Mouse (Mus musculus) liver, embryonic 12.5 days (tissue): ENCODE results near the gene Grik5. TPM values are rescaled to one million over a fixed set of nuclear protein-coding genes. Genes with fewer than 3 reads are reported as not detected.

ENCODE experiments used
- ATAC-seq: fragments of 200-750 bp; cut with Nextera tagmentation; 2 replicates; pipeline ENCODE4 v1.8.0; 2017; ENCODE audit warnings: moderate number of reproducible peaks, mild to moderate bottlenecking, moderate library complexity
- H3K27ac ChIP-seq: fragments of 300-500 bp; sonication (generic); 2 replicates; pipeline ENCODE4 v1.5.1; 2016; ENCODE audit warnings: mild to moderate bottlenecking
- H3K27me3 ChIP-seq: fragments of 300-500 bp; sonication (generic); replicated peaks from 2 replicates; pipeline ENCODE4 v1.6.1; 2016; ENCODE audit warnings: mild to moderate bottlenecking, moderate library complexity
- H3K36me3 ChIP-seq: fragments of 300-500 bp; sonication (generic); 2 replicates; pipeline ENCODE4 v1.6.1; 2016; ENCODE audit warnings: mild to moderate bottlenecking, moderate library complexity
- H3K4me1 ChIP-seq: fragments of 300-500 bp; sonication (generic); 2 replicates; pipeline ENCODE4 v1.6.1; 2016
- H3K4me2 ChIP-seq: fragments of 300-500 bp; sonication (generic); 2 replicates; pipeline ENCODE4 v1.6.1; 2016; ENCODE audit warnings: mild to moderate bottlenecking, moderate library complexity
- H3K4me3 ChIP-seq: fragments of 300-500 bp; sonication (generic); 2 replicates; pipeline ENCODE4 v1.5.1; 2016; ENCODE audit warnings: mild to moderate bottlenecking, moderate library complexity
- H3K9ac ChIP-seq: fragments of 300-500 bp; sonication (generic); 2 replicates; pipeline ENCODE4 v1.6.1; 2016; ENCODE audit warnings: mild to moderate bottlenecking, moderate library complexity
- H3K9me3 ChIP-seq: fragments of 300-500 bp; sonication (generic); replicated peaks from 2 replicates; pipeline ENCODE4 v1.6.1; 2016; ENCODE audit warnings: mild to moderate bottlenecking, moderate library complexity
- WGBS: fragments of 180-500 bp; shearing (Covaris S2); methylation state at CpG from one replicate; pipeline ENCODE4 v1.1.7; 2016; ENCODE audit not compliant: insufficient replicate concordance; 5-methylcytosine and 5-hydroxymethylcytosine counted together
- polyA plus RNA-seq: library from polyadenylated mRNA; unstranded; fragments of >200 nt; fragmentation: Nextera tagmentation; extraction: Ambion mirVana; gene quantifications from 2 replicates; pipeline ENCODE4 v1.2.1, GENCODE M21; 2016

The Grik5 gene
- polyA plus RNA-seq, 1 experiment from 2014 or later = 3.0 TPM

DNA sequence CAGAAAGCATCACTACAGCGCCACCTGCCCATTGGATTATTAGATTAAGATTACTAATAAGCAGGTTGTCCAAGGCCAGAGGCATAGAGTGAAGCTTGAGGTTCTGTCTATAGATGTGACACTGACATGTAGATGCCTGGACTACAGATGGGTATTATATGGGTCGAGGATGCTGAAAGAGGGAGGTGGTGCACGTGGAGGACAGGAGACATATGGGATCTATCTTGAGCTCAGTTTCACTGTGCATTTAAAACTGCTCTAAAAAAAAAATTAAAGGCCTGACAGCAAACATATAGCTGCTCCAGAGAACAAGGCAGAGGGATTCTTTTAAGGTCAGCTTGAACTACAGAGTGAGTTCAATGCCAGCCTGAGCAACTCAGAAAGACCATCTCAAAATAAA lies 26.0 kb upstream of the Grik5 start:
- Histone ChIP-seq H3K9me3 (no peaks in the 10 kb centered on the region), H3K27ac (no peak overlapping the region), H3K4me2 (no peak overlapping the region), H3K4me3 (no peak overlapping the region), H3K36me3 (no peaks in the 10 kb centered on the region; the same call in 1 of the 2 replicates), H3K4me1 (no peaks in the 10 kb centered on the region), H3K27me3 (peaks cover 22% of the 10 kb centered on the region), H3K9ac (no peak overlapping the region)
- 43% methylated on average over 3 of the region's 3 CpGs for WGBS
- no peak for ATAC-seq

DNA sequence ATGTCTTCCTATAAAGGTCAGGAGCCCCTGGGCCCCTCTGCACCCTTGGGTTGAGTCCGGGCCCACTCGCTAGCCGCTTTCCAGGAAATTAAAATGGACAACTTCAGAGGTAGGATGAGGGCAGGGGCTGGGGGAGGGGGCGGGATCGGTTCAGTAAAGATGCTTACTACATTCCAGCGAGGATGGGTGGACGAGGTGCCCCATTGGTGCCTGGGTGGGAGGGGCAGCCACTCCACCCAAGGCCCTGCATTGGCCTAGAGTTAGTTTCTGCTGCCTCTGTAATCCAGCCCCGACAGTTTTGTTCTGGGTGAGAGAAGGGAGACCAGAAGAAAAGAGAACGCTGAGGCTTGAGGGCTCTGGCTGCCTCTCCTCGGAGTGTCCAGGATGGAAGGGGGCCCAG lies 17.7 kb upstream of the Grik5 start:
- Histone ChIP-seq H3K27ac (no peak overlapping the region), H3K9me3 (no peaks in the 10 kb centered on the region), H3K4me2 (no peak overlapping the region), H3K9ac (no peak overlapping the region), H3K4me1 (peaks cover 34% of the 10 kb centered on the region), H3K36me3 (peaks cover 14% of the 10 kb centered on the region), H3K4me3 (no peak overlapping the region), H3K27me3 (peaks cover 33% of the 10 kb centered on the region)
- WGBS = 39% methylated on average over 10 of the region's 10 CpGs
- ATAC-seq = no peak

DNA sequence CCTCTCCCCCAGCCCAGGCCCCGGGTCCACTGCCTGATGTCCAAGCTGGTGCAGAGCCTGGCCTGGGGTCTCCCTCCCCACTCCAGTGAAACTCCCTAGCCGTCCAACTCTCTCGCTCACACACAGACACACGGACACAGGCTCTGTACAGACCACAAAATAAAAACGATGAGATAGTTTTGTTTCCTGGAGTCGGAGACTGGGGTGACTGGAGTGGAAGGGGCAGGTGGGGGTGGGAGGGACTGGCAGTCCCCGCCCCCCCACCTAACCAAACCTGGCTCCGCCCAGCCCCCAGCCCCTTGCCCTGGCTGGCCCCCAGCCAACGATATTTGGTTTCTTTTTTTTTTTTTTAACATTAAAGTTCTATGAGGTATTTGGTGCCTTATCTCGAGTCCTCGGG lies 16.8 kb upstream of the Grik5 start:
- Histone ChIP-seq H3K4me3 (no peak overlapping the region), H3K36me3 (peaks cover 23% of the 10 kb centered on the region), H3K4me2 (peak overlapping the region; percentile 16; the same call in 1 of the 2 replicates), H3K27me3 (peaks cover 33% of the 10 kb centered on the region), H3K9ac (no peak overlapping the region), H3K9me3 (no peaks in the 10 kb centered on the region), H3K27ac (no peak overlapping the region), H3K4me1 (peaks cover 43% of the 10 kb centered on the region)
- ATAC-seq = 0 out of 2 replicates have a peak, but pooled peaks have one; percentile 6
- WGBS = 24% methylated on average over 11 of the region's 11 CpGs

DNA sequence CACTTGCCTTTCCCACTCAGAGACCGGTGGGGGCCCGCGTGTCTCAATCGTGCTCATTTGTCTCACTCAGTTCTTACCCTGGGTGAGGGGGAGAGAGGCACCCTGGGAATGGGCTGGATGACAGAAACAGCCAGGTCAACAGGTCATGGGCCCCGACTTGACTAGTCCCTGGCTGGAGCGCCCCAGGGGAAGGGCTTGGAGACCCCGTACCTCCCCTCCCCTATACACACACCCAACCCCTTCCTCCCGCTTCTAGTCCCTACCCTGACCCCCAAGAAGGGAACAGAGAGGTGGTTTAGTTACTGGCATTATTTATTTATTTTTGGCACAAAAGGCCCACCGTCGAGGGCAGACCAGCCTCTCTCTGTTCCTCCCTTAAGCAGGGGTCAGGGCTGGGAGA lies 16.4 kb upstream of the Grik5 start:
- Histone ChIP-seq H3K36me3 (peaks cover 27% of the 10 kb centered on the region), H3K27ac (no peak overlapping the region), H3K4me2 (0 out of 2 replicates have a peak overlapping the region, but pooled peaks have one; percentile 16), H3K27me3 (peaks cover 29% of the 10 kb centered on the region), H3K4me3 (no peak overlapping the region), H3K9me3 (no peaks in the 10 kb centered on the region), H3K9ac (peak overlapping the region; percentile 31; the same call in 1 of the 2 replicates), H3K4me1 (peaks cover 45% of the 10 kb centered on the region)
- WGBS = 22% methylated on average over 10 of the region's 10 CpGs
- peak; percentile 22; the same call in 1 of the 2 replicates for ATAC-seq

DNA sequence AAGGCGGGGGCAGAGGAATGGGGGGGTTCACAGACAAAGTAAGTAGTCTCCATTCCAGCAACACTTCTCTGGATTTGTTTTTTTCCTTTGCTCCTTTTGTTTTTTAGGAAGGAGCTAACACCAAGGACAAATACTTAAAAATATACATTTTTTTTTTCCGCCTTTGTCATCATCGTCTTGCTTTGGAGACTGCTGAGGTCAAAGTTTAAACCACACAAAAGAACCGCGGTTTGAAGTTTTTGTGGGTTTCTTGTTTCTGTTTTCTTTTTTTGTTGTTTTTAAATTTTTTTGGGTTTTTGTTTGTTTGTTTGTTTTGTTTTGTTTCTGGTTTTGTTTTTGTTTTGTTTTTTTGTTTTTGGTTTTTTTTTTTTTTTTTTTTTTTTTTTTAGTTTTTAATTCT lies 15.8 kb upstream of the Grik5 start:
- H3K4me2 ChIP-seq = no peak overlapping the region
- WGBS = 57% methylated on average over 5 of the region's 5 CpGs
- peaks cover 33% of the 10 kb centered on the region for H3K36me3 ChIP-seq
- peaks cover 24% of the 10 kb centered on the region for H3K27me3 ChIP-seq
- H3K4me3 ChIP-seq = no peak overlapping the region
- H3K4me1 ChIP-seq = peaks cover 45% of the 10 kb centered on the region
- ATAC-seq = no peak
- H3K9ac ChIP-seq = no peak overlapping the region
- H3K9me3 ChIP-seq = no peaks in the 10 kb centered on the region
- H3K27ac ChIP-seq = no peak overlapping the region

DNA sequence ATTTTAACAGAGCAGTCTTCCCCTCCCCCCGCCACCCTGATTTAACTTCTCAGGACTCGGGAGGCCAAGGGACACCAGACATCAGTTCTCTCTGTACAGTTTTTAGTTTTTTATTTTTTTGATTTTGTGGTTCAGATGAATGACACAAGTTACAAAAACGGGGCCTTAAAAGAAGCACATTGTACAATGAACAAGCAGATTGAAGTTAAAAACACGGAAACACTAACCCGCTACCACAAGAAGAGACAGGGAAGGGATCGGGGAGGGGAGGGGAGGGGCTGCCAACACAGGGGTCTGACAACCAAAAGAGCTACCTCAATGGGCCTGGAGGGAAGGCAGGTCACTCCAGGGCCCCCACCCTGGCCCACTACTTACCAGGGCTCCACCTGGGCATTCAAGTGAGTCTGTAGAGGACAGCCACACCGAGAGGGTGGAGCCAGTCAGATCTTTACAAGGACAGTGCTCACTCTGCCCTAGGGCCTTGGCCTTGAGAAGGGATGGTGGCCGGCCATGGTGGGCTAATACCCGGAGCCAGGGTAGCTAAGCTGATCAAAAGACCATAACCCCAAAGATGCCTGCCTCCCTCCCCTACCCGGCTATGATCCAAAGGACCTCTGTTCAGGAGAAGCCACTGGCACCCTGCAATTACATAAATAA lies 15.2 kb upstream of the Grik5 start:
- 67% methylated on average over 10 of the region's 10 CpGs for WGBS
- Histone ChIP-seq H3K36me3 (peaks cover 39% of the 10 kb centered on the region), H3K27me3 (peaks cover 18% of the 10 kb centered on the region), H3K9ac (no peak overlapping the region), H3K4me2 (no peak overlapping the region), H3K4me1 (peaks cover 45% of the 10 kb centered on the region), H3K9me3 (no peaks in the 10 kb centered on the region), H3K27ac (peak overlapping the region; percentile 20; the same call in 1 of the 2 replicates), H3K4me3 (no peak overlapping the region)
- no peak for ATAC-seq

DNA sequence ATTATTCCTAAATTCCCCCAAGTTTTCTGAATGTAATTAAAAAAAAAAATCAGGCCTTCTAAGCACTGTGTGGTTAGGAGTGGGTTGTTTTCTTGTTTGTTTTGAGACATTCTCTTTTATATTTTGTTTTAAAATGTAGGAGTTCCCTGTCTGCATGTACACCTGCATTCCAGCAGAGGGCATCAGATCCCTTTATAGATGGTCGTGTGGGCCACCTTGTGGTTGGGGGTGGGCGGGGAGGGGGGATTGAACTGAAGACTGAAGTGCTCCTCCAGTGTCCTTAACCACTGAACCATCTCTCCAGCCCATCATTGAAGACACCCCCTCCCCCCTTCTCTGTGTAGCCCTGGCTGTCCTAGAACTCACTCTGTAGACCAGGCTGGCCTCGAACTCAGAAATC lies 14.5 kb upstream of the Grik5 start:
- ATAC-seq = no peak
- Histone ChIP-seq H3K27me3 (peaks cover 13% of the 10 kb centered on the region), H3K9ac (no peak overlapping the region), H3K4me1 (peaks cover 45% of the 10 kb centered on the region), H3K4me2 (no peak overlapping the region), H3K36me3 (peaks cover 46% of the 10 kb centered on the region), H3K27ac (no peak overlapping the region), H3K4me3 (no peak overlapping the region), H3K9me3 (no peaks in the 10 kb centered on the region)
- WGBS = 37% methylated on average over 3 of the region's 3 CpGs

DNA sequence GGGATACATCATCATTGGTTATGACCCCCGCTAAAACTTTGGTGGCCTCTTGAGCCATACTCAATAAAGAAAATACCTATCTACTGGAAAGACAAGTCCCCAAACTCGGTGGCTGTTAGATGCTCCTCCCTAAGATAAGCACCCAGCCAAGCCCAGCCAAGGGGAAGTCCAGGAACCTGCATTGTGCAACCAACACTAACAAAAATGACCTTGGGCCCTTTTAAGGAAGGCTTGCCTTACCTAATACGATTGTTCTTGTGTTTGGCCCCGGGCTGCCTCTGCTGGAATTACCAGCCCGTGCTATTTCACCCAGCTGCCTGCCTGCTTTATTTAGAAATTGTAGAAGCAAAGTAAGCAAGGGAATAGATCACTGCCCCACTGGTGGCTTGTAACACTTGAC lies 12.5 kb upstream of the Grik5 start:
- no peak for ATAC-seq
- Histone ChIP-seq H3K9ac (no peak overlapping the region; the same call in 1 of the 2 replicates), H3K4me3 (no peak overlapping the region), H3K27me3 (0 out of 2 replicates have a peak, but pooled peaks cover 3% of the 10 kb centered on the region), H3K27ac (peak overlapping the region; percentile 2; the same call in 1 of the 2 replicates), H3K4me2 (no peak overlapping the region), H3K4me1 (peaks cover 42% of the 10 kb centered on the region), H3K9me3 (no peaks in the 10 kb centered on the region), H3K36me3 (peaks cover 67% of the 10 kb centered on the region)
- WGBS = 41% methylated on average over 5 of the region's 5 CpGs

DNA sequence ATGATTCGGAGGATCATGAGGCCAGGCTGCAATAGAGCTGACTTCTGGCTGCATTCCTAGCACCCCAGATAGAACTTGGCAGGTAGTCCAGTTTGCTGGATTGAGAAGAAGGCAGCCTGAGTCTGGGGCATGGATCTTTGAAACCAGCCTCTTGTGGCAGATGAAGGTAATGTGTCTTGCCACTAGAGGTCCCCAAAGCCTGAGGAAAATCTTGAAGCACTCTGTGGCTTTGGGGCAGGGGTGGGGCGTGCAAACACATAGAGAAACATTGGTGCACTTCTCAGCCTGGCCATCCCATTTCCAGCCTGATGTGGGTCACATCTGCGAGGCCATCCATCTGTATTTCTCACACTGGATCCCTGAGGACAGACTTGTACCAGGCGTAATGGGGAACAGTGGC lies 10.4 kb upstream of the Grik5 start:
- H3K4me3 ChIP-seq = no peak overlapping the region
- 71% methylated on average over 4 of the region's 4 CpGs for WGBS
- H3K27ac ChIP-seq = no peak overlapping the region
- H3K9me3 ChIP-seq = no peaks in the 10 kb centered on the region
- no peak overlapping the region for H3K4me2 ChIP-seq
- peaks cover 72% of the 10 kb centered on the region for H3K36me3 ChIP-seq
- H3K27me3 ChIP-seq = no peaks in the 10 kb centered on the region
- peaks cover 44% of the 10 kb centered on the region for H3K4me1 ChIP-seq
- H3K9ac ChIP-seq = no peak overlapping the region
- no peak for ATAC-seq

DNA sequence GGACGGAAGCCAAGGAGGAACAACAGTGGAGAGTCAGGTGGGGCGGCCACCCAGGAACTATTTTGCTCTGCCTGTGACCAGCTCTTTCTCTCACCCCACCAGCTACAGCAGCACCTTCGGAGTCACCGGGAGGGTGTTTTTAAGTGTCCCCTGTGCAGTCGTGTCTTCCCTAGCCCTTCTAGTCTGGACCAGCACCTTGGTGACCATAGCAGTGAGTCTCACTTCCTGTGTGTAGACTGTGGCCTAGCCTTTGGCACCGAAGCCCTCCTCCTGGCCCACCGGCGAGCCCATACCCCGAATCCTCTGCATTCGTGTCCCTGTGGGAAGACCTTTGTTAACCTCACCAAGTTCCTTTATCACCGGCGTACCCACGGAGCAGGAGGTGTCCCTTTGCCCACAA lies 8.3 kb upstream of the Grik5 start:
- Histone ChIP-seq H3K27ac (no peak overlapping the region), H3K27me3 (no peaks in the 10 kb centered on the region), H3K36me3 (peaks cover 62% of the 10 kb centered on the region), H3K9me3 (no peaks in the 10 kb centered on the region), H3K4me3 (no peak overlapping the region), H3K4me1 (peaks cover 47% of the 10 kb centered on the region), H3K9ac (no peak overlapping the region), H3K4me2 (no peak overlapping the region)
- no peak for ATAC-seq
- WGBS = 90% methylated on average over 13 of the region's 13 CpGs

DNA sequence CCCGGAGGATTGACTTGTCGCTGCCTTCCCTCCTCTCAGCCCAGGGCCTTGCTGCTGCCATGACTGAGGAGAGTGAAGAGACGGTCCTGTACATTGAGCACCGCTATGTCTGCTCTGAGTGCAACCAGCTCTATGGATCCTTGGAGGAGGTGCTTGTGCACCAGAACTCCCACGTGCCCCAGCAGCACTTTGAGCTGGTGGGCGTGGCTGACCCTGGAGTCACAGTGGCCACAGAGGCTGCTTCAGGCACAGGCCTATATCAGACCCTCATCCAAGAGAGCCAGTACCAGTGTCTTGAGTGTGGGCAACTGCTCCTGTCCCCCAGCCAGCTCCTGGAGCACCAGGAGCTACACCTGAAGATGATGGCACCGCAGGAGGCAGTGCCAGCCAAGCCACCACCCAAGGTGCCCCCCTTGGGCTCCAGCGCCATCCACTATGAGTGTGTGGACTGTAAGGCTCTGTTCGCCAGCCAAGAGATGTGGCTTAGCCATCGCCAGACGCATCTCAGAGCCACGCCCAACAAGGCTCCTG lies 7.4 kb upstream of the Grik5 start:
- H3K4me1 ChIP-seq = peaks cover 48% of the 10 kb centered on the region
- H3K4me2 ChIP-seq = 0 out of 2 replicates have a peak overlapping the region, but pooled peaks have one; percentile 71
- no peak overlapping the region for H3K9ac ChIP-seq
- WGBS = 74% methylated on average over 12 of the region's 12 CpGs
- no peak overlapping the region for H3K4me3 ChIP-seq
- ATAC-seq = no peak
- H3K36me3 ChIP-seq = peaks cover 55% of the 10 kb centered on the region
- H3K27ac ChIP-seq = no peak overlapping the region
- no peaks in the 10 kb centered on the region for H3K9me3 ChIP-seq
- no peaks in the 10 kb centered on the region for H3K27me3 ChIP-seq

DNA sequence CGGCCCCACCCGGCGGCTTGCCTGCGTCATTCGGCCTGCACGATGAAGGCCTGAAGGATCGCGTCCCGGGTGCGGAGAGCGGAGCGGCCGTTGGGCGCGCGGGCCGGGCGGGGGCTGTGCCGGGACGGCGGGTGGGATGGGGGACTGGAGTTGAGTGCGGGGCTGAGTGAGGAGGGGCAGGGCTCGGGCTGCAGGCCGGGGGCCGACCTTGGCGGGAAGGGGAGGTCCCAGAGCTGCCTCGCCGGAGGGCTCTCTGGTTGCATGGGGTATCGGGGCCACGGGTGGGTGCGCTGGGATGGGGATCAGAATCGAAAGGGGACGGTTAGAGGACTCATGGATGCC lies 5.2 kb upstream of the Grik5 start:
- Histone ChIP-seq H3K9ac (peak overlapping the region; percentile 99), H3K4me1 (peaks cover 62% of the 10 kb centered on the region), H3K36me3 (peaks cover 33% of the 10 kb centered on the region), H3K4me3 (peak overlapping the region; percentile 98), H3K27ac (peak overlapping the region; percentile 91), H3K27me3 (no peaks in the 10 kb centered on the region; the same call in 1 of the 2 replicates), H3K4me2 (peak overlapping the region; percentile 71), H3K9me3 (no peaks in the 10 kb centered on the region)
- WGBS = under 1% methylated on average over 32 of the region's 33 CpGs
- no peak for ATAC-seq
